Mouse (Mus musculus) CD4-positive, CD25-positive, alpha-beta regulatory T cell, adult 2 months (primary cell): Measurements from ENCODE around the gene Pde10a.

Experiments used
- DNase-seq: peaks from one replicate; pipeline ENCODE4 v3.0.0-alpha.2; 2012; ENCODE audit warnings: low read depth, low spot score

The Pde10a gene

DNA sequence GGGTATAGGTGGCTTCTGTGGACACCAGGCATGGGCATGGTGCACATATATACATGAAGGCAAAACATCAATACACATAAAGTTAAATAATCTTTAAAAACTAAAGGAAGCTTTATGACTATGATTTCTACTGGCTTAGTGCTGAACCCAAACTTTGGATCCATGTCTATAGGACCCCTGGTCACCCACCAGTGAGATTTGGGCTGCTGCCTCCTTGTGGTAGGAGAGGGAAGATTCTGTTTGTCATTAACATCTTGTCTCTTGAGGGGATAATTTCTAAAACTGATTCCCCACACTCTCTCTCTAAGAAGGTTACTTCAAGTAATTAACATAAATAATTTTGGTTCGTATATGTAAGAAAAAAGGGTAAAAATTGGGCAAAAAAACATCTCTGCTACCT is 220.2 kb downstream of the Pde10a start:
- no peak for DNase-seq

DNA sequence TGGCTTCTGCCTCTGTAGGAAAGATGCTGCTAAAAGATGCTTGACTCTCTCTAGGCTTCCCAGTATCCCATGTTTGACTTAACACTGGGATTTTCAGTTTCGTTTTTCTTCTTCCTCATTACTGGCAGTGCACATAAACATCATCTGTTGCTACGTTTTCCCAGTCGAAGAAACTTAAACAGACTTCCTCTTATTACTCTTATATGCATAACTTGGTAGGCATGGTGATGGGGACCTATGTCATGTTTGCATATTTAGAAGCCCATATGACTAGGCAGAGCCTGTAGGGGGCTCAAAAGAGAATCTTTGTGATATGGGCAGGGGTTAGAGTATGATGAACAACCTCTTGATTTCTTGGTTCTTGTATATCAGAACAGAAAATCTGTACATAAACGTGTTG is 224.3 kb downstream of the Pde10a start:
- no peak for DNase-seq

DNA sequence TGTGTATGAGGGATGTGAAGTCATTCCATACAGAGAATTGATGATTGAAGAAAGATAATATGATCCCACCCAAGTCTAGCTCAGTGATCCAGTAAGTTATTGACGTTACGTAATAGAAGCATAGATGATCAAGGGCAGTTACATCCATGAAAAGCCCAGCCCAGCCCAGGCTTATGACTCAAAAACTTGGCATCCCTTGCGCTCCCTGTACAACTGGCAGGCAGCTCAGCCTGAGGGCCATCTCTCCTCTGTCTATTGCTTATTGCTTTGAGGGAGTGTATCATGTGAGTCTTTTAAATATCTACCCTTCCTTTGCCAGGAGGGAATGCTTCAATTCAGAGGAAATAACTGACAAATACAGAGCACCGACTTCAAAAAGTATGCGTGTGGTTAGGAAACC is 232.4 kb downstream of the Pde10a start:
- DNase-seq, result no peak

DNA sequence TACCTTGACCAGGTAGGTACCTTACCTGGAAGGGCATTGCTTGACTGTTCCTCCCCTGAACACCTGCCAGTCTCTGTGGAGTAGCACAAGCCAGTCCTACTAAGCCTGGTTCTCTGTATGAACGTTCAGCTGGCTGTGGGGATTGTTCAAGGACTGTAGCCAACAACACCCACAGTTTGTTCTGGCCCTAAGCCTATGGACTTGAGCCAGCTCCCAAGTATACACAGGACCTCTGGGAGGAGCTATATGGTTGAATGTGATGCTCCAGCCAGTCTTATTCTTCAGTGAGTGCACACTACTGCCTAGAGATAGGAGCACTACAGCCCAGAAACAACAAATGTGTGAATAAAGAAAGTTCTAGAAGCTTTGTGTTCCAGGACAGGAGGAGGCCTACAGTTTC is 238.1 kb downstream of the Pde10a start:
- DNase-seq, result no peak

DNA sequence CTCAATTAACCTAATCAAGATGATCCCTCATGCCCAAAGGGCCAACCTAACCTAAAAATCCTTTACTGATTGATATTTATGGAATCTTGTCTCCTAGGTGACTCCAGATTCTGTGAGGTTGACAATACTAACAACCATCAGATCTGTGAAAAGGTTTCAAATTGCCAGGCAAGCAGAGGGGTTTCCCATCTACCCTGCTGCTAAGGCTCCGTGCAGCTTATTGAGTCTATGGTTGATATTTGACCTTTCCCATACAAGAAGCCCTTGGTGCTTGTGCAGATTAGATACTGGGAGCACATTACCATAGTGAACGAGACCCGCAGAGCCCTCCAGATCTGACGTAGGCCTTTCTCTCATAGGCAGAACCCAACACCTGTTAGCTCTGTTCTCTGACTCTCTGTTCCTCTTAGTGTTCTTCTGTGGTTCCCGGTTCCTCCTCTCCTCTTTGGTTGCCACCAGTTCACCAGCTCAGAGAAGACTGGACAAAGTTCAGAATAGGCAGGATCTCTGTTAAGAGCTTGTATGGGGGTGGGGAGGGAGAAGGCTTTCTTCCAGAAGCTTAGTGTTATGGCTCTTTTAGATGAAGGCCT is 240.9 kb downstream of the Pde10a start:
- no peak for DNase-seq

DNA sequence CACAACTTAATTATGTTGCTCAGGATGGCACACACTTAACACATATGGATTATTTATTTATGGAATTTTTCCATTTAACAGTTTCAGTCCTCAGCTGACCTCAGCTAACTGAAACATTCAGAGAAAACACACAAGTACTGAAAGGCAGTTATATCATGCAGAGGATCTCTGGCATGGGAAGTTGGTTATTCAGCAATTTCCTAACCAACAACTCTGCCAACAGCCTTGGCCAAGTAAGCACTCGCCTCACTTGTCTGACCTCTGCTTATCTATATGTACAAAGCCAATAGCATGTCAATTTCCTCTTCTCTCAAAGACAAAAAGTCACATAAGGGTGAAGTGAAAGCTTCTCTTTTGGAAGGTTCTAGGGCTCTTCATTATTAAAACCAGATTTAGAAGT is 244.0 kb downstream of the Pde10a start:
- DNase-seq, result no peak

DNA sequence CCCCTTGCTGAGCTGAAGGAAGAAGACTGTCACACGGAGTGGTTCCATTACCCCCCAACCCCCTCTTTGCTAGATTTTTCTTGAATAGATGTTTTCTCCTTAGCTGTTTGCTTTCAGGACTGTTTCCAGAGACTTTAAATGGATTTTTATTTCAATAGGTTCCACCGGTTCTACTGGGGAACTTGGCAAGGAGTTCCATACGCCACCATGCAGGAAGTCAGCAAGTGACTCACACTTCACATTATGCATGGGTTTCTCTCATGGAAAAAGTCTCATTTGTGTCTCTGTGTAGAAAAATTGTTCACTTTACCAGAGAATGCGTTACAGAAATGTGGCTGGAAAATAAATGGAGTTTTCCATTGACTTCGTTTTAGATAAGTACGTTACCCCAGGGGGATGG is 248.2 kb downstream of the Pde10a start:
- DNase-seq, result no peak

DNA sequence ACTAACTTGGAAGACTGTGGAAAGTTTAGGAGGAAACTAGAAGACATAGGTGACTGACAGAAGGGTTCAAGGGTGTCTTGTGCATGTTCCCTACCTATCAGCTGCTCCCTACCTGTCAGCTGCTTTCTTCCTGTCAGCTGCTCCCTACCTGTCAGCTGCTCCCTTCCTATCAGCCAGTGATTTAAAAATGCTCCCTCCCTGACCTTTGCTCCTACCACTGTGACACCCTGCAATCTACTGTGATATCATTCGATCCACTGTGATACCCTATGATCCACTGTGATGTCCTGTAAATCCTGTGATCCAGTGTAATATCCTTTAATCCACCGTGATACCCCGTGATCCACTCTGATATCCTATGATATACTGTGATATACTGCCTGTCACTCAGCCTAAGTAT is 249.1 kb downstream of the Pde10a start:
- DNase-seq, result no peak

DNA sequence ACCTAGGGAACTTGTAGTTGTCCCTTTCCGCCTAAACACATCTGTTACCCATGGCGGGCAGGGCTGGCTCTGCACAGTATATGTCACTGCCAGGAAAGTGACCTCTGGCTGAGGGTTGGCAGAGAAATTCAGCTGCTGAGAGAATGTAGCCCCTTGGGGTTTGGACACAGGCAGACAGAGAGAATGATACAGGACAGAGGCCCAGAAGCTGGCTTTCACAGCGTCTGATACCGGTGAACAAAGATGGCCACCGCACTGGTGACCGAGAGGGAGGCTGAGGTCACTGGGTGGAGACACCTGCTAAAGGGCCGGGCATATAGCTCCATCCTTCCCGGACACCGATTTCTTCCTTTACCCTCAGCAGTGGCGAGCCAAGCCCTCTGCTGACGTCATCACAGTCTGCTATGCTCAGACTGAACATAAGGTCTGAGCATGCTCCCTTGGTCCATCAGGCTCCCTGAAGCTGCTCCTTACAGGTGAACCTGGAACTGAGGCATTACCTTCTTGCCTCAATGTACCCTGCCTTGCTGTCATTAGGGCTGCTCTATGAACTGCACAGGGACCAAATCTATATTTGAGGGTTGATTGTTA is 250.5 kb downstream of the Pde10a start:
- no peak for DNase-seq

DNA sequence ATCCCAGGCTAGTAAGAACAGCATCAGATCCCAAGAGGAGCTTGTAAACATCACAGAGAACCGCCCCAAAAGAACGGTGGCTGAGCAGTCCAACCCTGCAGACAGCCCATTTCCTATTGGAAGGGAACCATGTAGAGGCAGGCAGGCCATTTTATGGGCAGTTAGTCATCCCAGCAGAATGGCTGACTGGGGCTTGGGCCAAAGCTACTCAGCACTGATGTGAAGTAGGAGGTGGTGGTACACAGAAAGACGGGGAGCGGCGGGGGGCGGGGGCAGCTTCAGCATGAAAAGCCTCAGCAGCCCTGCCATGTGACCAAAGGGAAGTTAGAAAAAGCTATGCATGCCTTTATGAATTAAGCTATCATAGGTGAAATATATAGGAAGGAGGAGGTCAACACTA is 252.5 kb downstream of the Pde10a start:
- DNase-seq, result no peak

DNA sequence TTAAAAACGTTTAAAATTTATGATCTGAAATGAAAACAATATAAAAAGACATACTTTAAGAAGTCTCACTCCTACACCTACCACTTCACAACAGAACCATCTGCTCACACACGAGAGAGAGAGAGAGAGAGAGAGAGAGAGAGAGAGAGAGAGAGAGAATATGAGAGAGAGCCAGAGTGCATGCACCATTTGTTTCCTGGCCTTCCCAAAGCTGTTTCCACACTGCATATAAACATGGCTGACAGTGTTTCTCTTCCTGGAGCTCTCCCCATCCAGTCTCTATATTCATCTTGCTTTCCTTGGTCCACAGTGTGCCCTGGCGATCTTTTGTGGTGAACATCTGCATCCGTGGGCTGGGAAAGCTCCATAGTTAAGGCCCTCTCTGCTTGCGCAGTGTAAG is 253.7 kb downstream of the Pde10a start:
- no peak for DNase-seq

DNA sequence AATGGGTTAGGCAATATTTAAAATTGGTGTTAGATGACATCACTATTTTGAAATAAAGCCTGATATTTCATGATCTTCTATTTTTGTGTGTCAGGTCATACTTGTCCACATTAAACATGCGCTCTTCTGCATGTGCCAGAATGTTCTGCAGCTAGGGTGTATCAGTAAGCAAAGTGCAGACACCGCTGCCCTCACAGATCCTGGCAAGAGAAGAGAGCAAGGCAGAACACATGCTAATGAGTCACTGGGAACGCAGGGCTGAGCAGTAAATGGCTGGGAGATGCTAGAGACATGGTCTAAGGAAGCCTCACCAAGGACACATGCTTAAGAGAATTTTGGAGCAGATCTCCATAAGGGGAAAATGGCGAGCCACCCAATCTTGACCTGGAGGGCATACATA is 255.3 kb downstream of the Pde10a start:
- DNase-seq, result no peak

DNA sequence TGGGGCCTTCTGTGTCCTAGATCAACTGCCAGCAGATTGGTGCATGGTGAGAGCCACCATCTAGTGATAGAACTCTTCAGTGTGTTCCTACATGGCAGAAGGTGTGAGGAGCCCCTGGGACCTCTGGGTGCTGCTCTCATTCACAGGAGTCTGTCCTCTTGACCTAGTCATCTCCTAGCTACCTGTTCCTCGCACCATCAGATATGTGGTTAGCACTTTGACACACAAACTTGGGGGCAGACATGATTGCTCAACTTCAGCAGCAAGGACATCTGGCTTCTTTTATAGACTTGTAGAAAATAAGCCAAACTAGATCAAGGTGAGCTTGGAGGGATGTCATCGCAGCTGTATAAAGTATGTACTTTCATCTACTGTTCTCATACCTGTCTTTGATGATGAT is 255.9 kb downstream of the Pde10a start:
- no peak for DNase-seq

DNA sequence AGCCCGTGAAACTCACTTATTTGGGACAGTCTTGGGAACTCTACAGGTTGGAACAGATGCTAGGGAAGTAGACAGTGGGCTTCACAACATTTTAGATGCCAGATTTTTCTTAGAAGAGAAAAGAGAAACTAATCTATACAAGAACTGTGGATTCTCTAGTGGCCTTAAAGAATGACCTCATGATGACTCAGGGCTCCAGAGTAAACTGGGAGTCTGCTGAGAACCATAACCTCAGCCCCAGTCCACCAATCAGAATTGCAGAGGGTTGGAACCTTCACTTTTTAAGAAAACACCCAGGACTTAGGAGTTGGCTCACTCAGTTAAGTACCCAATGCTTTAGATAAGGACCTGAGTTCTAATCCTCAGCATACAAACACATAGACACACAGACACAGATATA is 256.4 kb downstream of the Pde10a start:
- DNase-seq, result no peak

DNA sequence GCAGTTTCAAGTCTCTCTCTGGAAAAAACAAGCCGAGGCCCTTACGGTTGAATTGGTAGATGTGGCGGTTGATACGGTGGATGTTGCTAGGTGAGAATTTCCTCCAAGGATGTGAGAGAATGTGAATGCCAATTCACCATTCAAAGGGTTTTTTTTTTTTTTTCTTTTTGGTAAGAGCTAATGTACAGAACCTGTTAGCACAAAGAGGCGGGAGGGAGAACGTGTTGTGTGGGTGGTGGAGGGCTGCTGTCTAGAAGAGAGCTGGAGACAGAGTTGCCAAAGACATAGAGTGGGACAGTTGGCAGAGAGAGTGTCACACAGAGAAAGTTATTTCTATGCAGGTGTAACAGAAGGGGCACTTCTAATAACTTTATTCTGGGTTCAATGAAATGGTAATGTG is 260.7 kb downstream of the Pde10a start:
- DNase-seq, result no peak

DNA sequence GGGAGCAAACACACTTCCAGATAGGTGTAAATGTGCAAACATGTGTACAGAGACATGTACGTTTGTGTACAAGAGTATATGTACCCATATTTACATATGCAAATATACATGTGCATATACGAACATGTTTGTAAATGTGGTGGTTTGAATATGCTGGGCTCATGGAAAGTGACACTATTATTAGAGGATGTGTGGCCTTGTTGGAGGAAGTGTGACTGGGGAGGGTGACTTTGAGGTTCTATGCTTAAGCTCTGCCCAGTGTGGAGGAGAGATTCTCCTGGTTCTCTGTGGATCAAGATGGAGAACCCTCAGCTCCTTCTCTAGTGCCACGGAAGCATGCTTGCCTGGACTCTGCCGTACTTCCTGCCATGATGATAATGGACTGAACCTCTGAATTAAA is 261.3 kb downstream of the Pde10a start:
- no peak for DNase-seq

DNA sequence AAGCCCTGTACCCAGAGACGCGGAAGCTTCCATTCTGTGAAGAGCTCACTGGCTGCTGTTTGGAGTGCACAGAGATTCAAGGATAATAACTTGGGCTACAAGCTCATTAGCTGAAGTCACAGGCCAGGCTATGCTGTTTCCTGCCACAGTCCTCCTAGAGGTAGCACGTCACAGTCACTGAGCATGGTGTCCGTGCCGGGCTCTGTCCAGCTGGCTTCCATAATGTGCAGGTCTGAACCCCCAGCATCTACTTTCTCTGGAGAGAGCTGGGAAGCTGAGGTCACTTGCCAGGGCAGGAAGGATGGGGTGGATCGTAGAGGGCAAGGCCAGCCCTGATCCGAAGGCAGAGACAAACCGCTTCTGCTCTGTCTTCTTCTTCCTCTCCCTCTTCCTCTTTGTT is 262.6 kb downstream of the Pde10a start:
- DNase-seq, result no peak

DNA sequence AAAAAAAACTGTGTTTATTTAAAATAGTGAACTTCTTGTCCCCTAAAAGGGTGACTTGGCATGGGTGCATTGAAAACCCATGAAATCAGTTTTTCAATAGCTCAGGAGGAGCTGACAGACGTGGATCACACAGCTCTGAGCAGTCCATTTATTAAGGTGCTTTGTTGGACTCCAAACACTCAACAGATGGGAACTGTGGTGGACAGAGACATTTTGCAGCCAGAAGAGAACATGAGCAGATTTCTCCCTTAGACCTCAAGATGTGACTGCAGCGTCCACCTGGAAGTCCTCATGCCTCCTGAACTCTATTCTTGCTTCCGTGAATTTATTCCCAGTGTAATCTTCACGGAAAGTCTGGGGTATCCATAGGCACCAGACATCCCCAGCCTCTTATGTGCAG is 266.4 kb downstream of the Pde10a start:
- no peak for DNase-seq

DNA sequence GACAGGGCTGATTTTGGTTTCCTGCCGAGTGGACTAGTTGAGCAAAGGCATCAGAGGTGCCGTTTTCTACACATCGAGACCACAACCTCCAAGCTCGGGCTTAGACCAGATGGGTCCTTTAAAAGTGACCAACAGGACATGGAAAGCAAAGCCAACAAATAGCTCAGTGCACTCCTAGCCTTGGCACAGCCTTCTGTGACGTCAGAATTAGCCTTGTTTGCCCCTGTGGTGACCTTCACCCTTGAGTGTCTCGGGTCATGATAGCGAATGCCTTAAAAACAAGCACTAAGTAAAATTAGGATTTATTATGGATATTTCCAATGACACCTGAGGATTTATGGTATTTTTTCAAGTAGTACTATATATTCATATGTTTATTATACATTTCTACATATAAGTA is 267.4 kb downstream of the Pde10a start:
- no peak for DNase-seq

DNA sequence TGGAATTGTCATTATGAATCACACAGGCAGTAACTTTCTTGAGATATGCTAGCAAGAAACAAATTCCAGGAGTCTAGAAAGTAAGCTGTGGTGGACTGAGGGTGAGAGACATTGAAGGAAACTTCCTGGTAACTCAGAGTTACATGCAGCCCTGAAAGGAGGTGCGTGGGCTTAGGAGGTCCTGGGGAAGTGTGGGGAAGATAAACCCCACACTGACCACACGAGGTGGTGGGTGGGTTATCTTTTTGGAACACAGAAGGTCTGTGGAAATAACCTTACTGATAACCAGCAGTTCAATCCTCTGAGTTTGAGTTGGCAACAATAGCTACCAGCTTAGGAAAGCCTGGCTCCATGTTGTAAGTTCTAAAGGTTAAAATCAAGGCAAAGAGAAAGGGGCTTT is 272.5 kb downstream of the Pde10a start:
- no peak for DNase-seq

DNA sequence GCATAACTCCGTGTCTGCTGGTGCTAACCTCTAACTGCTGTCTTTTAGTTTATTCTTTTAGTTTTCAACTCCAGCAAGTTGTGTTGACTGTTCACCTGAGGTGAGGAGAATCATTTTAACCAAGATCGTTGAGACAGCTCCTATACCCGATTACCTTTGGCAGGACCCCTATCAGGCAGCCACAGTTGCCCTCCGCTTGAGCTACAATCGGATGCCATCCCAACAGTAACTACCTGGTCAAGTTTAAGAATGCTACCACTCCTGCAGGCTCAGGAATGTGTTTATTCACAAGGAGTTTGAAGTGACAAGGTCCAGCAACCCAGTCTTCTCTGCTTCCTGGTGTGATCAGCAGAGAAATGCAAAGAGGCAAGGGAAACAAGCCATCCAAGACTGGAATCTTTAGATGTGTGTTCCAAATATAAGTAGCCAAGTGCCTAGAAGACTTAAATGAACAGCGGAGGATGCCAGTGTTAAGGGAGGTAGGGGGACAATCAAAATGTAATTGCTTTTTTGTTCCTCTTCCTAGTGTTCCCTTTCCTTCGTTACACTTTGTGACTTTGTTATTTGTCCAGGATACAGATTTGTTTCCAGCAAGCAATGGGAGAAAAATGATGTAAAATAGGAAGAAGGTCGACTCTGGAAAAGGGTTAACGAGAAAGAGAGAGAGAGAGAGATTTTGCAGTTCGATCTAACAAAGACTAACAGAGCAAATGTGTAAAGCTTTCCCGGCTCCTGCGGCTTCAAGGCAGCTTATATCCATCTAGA is 273.5 kb downstream of the Pde10a start:
- DNase-seq, result no peak

DNA sequence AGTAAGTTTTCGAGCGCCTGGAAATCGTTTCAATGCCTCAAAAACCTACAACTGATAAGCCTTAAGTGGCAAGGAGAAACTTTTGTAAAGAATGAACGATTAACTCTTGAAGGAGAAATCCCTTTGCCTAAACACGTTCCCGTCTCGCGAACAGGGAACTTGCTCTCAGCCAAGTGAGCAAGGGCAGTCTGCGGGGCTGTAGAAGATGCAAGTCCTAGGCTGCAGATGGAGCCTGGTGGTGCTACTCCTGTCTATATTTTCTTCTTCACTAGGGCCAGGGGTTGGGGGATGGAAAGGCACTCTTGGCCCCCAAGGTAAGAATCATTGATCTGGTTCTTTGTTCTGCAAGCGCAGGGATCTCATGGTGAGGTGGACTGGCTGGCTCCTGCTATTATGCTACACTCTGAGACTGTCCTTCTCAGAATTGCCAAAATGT is 274.1 kb downstream of the Pde10a start:
- DNase-seq, result no peak

DNA sequence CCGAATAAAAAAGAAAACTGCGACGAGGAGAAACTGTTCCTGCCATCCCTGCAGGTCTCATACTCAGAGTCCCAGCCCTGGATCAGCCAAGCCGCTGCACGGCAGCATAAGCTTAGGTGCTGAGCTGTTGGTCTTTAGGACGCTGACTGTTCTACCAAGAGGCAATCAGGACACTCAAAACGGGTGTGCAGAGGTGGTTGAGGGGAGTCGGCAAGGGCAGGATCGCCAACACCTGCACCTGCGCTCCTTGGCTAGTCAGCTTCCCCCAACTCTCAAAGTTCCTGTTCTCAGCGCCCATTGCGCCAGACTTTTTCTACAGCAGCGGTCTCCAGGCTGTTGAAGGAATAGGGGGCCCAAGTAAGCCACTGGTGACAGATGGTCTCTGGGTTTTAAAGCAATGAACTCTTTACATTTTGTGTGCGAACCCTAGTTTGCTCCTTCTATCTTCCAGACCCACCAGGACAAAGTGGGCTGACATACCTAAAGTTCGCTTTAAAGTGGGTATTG is 274.8 kb downstream of the Pde10a start:
- DNase-seq, result no peak
